ENCODE assay signal across 14 mouse cellular contexts in genomic region chr11:58958536-58958935, GRCm38 (mm10). TPM values are rescaled to one million over a fixed set of nuclear protein-coding genes. Genes with fewer than 3 reads are reported as not detected.
DNase-seq lines count a peak whose midpoint lies in the region; ATAC-seq lines count a peak whose summit lies in the region.
"Had no signal": no experiment of that assay in that cellular context is flagged by ENCODE, and none has a peak within 500 bp of the region (broad histone marks: within the 10 kb centered on the region; RNA-seq: fewer than 3 reads in every experiment).

No protein-coding gene starts in this region.

- H3K27ac ChIP-seq in forebrain, embryonic 12.5 days: no peak overlapping the region
- no peak overlapping the region for H3K27ac ChIP-seq in forebrain, embryonic 11.5 days (ENCODE audit: low read depth, low read length)
- H3K27ac ChIP-seq in liver, embryonic 16.5 days (ENCODE audit: low read length): peak overlapping the region; percentile 72
- no peak overlapping the region for H3K27ac ChIP-seq in neural tube, embryonic 13.5 days (replicated peaks)

- WGBS in forebrain, embryonic 12.5 days: 85% methylated on average over 6 of the region's 6 CpGs
- 85% methylated on average over 6 of the region's 6 CpGs for WGBS in forebrain, embryonic 11.5 days
- WGBS in liver, embryonic 16.5 days (ENCODE audit: insufficient replicate concordance): 80% methylated on average over 6 of the region's 6 CpGs
- 81% methylated on average over 6 of the region's 6 CpGs for WGBS in neural tube, embryonic 13.5 days

- H3K4me2 ChIP-seq in forebrain, embryonic 12.5 days: 0 out of 2 replicates have a peak overlapping the region, but pooled peaks have one; percentile 19
- no peak overlapping the region for H3K4me2 ChIP-seq in forebrain, embryonic 11.5 days (ENCODE audit: low read depth, low read length, severe bottlenecking)
- H3K4me2 ChIP-seq in liver, embryonic 16.5 days (ENCODE audit: low read depth, low read length): peak overlapping the region; percentile 91
- H3K4me2 ChIP-seq in neural tube, embryonic 13.5 days: peak overlapping the region; percentile 87

- peaks cover 6% of the 10 kb centered on the region for H3K9me3 ChIP-seq in forebrain, embryonic 12.5 days
- no peaks in the 10 kb centered on the region for H3K9me3 ChIP-seq in forebrain, embryonic 11.5 days (ENCODE audit: control insufficient read depth, low read length)
- peaks cover 13% of the 10 kb centered on the region for H3K9me3 ChIP-seq in megakaryocyte, embryonic 14.5 days
- peaks cover 3% of the 10 kb centered on the region; the same call in 1 of the 2 replicates for H3K9me3 ChIP-seq in liver, embryonic 16.5 days (replicated peaks; ENCODE audit: control insufficient read depth, low read length)
- H3K9me3 ChIP-seq in neural tube, embryonic 13.5 days: no peaks in the 10 kb centered on the region

- ATAC-seq in forebrain, embryonic 12.5 days (ENCODE audit: low FRiP score): no peak
- no peak for ATAC-seq in forebrain, embryonic 11.5 days (replicated peaks; ENCODE audit: low FRiP score)
- ATAC-seq in megakaryocyte, adult 5-6 weeks (ENCODE audit: poor library complexity, severe bottlenecking): no peak
- ATAC-seq in liver, embryonic 16.5 days (ENCODE audit: low read depth): no peak
- ATAC-seq in neural tube, embryonic 13.5 days (ENCODE audit: low read depth): no peak
- ATAC-seq: lung, postnatal 0 days had no signal

- no peak for DNase-seq in forebrain, embryonic 11.5 days (ENCODE audit: low spot score)
- no peak for DNase-seq in MN1 (ENCODE audit: low spot score)
- DNase-seq in right cerebral cortex, adult 2 months (ENCODE audit: low spot score in 2 of 2): no peak
- DNase-seq: kidney, postnatal 4 days; left cerebral cortex, postnatal 4 days; right cerebral cortex, postnatal 25 days had no signal

- peaks cover 39% of the 10 kb centered on the region for H3K4me1 ChIP-seq in forebrain, embryonic 12.5 days
- peaks cover 10% of the 10 kb centered on the region; the same call in 1 of the 2 replicates for H3K4me1 ChIP-seq in forebrain, embryonic 11.5 days (replicated peaks; ENCODE audit: control insufficient read depth, insufficient read depth, low read length)
- peaks cover 57% of the 10 kb centered on the region for H3K4me1 ChIP-seq in megakaryocyte, embryonic 14.5 days
- peaks cover 34% of the 10 kb centered on the region for H3K4me1 ChIP-seq in liver, embryonic 16.5 days (ENCODE audit: control insufficient read depth, low read depth, low read length)
- peaks cover 42% of the 10 kb centered on the region for H3K4me1 ChIP-seq in neural tube, embryonic 13.5 days (replicated peaks)

- peaks cover 9% of the 10 kb centered on the region for H3K36me3 ChIP-seq in forebrain, embryonic 12.5 days (replicated peaks)
- no peaks in the 10 kb centered on the region; the same call in 1 of the 2 replicates for H3K36me3 ChIP-seq in forebrain, embryonic 11.5 days (ENCODE audit: control insufficient read depth, insufficient read depth, low read length)
- H3K36me3 ChIP-seq in megakaryocyte, embryonic 14.5 days (replicated peaks; ENCODE audit: low read length): peaks cover 30% of the 10 kb centered on the region
- peaks cover 12% of the 10 kb centered on the region for H3K36me3 ChIP-seq in liver, embryonic 16.5 days (ENCODE audit: control insufficient read depth, insufficient read depth)
- 0 out of 2 replicates have a peak, but pooled peaks cover 15% of the 10 kb centered on the region for H3K36me3 ChIP-seq in neural tube, embryonic 13.5 days

- no peak overlapping the region for H3K9ac ChIP-seq in forebrain, embryonic 12.5 days
- H3K9ac ChIP-seq in forebrain, embryonic 11.5 days (ENCODE audit: low read length): no peak overlapping the region
- peak overlapping the region; percentile 75 for H3K9ac ChIP-seq in liver, embryonic 16.5 days (ENCODE audit: low read depth, low read length)
- H3K9ac ChIP-seq in neural tube, embryonic 13.5 days: peak overlapping the region; percentile 95; the same call in 1 of the 2 replicates

- H3K4me3 ChIP-seq in forebrain, embryonic 12.5 days (replicated peaks): no peak overlapping the region
- no peak overlapping the region for H3K4me3 ChIP-seq in forebrain, embryonic 11.5 days (ENCODE audit: low read depth, low read length)
- peak overlapping the region; percentile 20 for H3K4me3 ChIP-seq in megakaryocyte, embryonic 14.5 days (replicated peaks)
- H3K4me3 ChIP-seq in liver, embryonic 16.5 days (ENCODE audit: low read depth, low read length): peak overlapping the region; percentile 71
- no peak overlapping the region for H3K4me3 ChIP-seq in neural tube, embryonic 13.5 days

- peaks cover 9% of the 10 kb centered on the region; the same call in 1 of the 2 replicates for H3K27me3 ChIP-seq in forebrain, embryonic 12.5 days
- peaks cover 4% of the 10 kb centered on the region; the same call in 1 of the 2 replicates for H3K27me3 ChIP-seq in forebrain, embryonic 11.5 days (ENCODE audit: control insufficient read depth, insufficient read depth, low read length)
- H3K27me3 ChIP-seq in megakaryocyte, embryonic 14.5 days (replicated peaks): peaks cover 23% of the 10 kb centered on the region
- peaks cover 15% of the 10 kb centered on the region for H3K27me3 ChIP-seq in liver, embryonic 16.5 days (ENCODE audit: control insufficient read depth, insufficient read depth, low read depth, low read length)
- peaks cover 16% of the 10 kb centered on the region for H3K27me3 ChIP-seq in neural tube, embryonic 13.5 days

RNA-seq across cellular contexts. Expression of gene Hist3h2a, which starts 4.1 kb away (rescaled TPM):
- polyA plus RNA-seq in forebrain, embryonic 12.5 days (2016; fragmentation: Nextera tagmentation; extraction: Ambion mirVana): 91.9 and 92.9 TPM in 2 replicates
- polyA plus RNA-seq in forebrain, embryonic 11.5 days (2014; fragmentation: Nextera tagmentation; extraction: Ambion mirVana): 52.9 and 54.1 TPM in 2 replicates
- 16.9 TPM in 1 of 2 replicates, not detected in the other for polyA plus RNA-seq in megakaryocyte, embryonic 14.5 days (2012; ENCODE audit: insufficient read depth, low replicate concordance)
- 20.6 and 24.9 TPM in 2 replicates for total RNA-seq in megakaryocyte, adult 5-6 weeks (2015)
- 267 and 273 TPM in 2 replicates for total RNA-seq in megakaryocyte, adult 5-6 weeks (2017)
- 21.2 and 24.4 TPM in 2 replicates for polyA plus RNA-seq in liver, embryonic 16.5 days (2015; fragmentation: Nextera tagmentation; extraction: Ambion mirVana)
- 124 and 126 TPM in 2 replicates for polyA plus RNA-seq in neural tube, embryonic 13.5 days (2015; fragmentation: Nextera tagmentation; extraction: Ambion mirVana)

RNA-seq across cellular contexts. Expression of gene Trim17, which starts 4.1 kb away (rescaled TPM):
- polyA plus RNA-seq in forebrain, embryonic 12.5 days (2016; fragmentation: Nextera tagmentation; extraction: Ambion mirVana): 0.89 and 1.0 TPM in 2 replicates
- polyA plus RNA-seq in forebrain, embryonic 11.5 days (2014; fragmentation: Nextera tagmentation; extraction: Ambion mirVana): 0.21 and 0.75 TPM in 2 replicates
- 11.3 and 13.8 TPM in 2 replicates for polyA plus RNA-seq in megakaryocyte, embryonic 14.5 days (2012; ENCODE audit: insufficient read depth, low replicate concordance)
- total RNA-seq in megakaryocyte, adult 5-6 weeks (2015): not detected in 2 replicates
- 0.07 TPM in 1 of 2 replicates, not detected in the other for total RNA-seq in megakaryocyte, adult 5-6 weeks (2017)
- polyA plus RNA-seq in liver, embryonic 16.5 days (2015; fragmentation: Nextera tagmentation; extraction: Ambion mirVana): 0.15 and 0.19 TPM in 2 replicates
- polyA plus RNA-seq in neural tube, embryonic 13.5 days (2015; fragmentation: Nextera tagmentation; extraction: Ambion mirVana): 0.90 and 1.3 TPM in 2 replicates
- total RNA-seq: granulocyte monocyte progenitor cell, adult 5-6 weeks had no signal

RNA-seq across cellular contexts. Expression of gene Hist3h2ba, which starts 9.8 kb away (rescaled TPM):
- polyA plus RNA-seq in forebrain, embryonic 12.5 days (2016; fragmentation: Nextera tagmentation; extraction: Ambion mirVana): 185 and 187 TPM in 2 replicates
- 84.9 and 93.6 TPM in 2 replicates for polyA plus RNA-seq in forebrain, embryonic 11.5 days (2014; fragmentation: Nextera tagmentation; extraction: Ambion mirVana)
- 5.3 and 6.7 TPM in 2 replicates for polyA plus RNA-seq in megakaryocyte, embryonic 14.5 days (2012; ENCODE audit: insufficient read depth, low replicate concordance)
- 4.6 and 6.9 TPM in 2 replicates for total RNA-seq in megakaryocyte, adult 5-6 weeks (2015)
- total RNA-seq in megakaryocyte, adult 5-6 weeks (2017): 5.4 and 10.9 TPM in 2 replicates
- 17.9 and 22.4 TPM in 2 replicates for polyA plus RNA-seq in liver, embryonic 16.5 days (2015; fragmentation: Nextera tagmentation; extraction: Ambion mirVana)
- 278 and 296 TPM in 2 replicates for polyA plus RNA-seq in neural tube, embryonic 13.5 days (2015; fragmentation: Nextera tagmentation; extraction: Ambion mirVana)
- polyA plus RNA-seq: G1E had no signal

RNA-seq across cellular contexts. Expression of gene Trim11, which starts 19.4 kb away (rescaled TPM):
- polyA plus RNA-seq in forebrain, embryonic 12.5 days (2016; fragmentation: Nextera tagmentation; extraction: Ambion mirVana): 19.2 and 20.9 TPM in 2 replicates
- polyA plus RNA-seq in forebrain, embryonic 11.5 days (2014; fragmentation: Nextera tagmentation; extraction: Ambion mirVana): 17.3 and 20.5 TPM in 2 replicates
- 12.8 and 20.1 TPM in 2 replicates for polyA plus RNA-seq in megakaryocyte, embryonic 14.5 days (2012; ENCODE audit: insufficient read depth, low replicate concordance)
- 22.2 and 26.7 TPM in 2 replicates for total RNA-seq in megakaryocyte, adult 5-6 weeks (2015)
- 30.0 and 33.2 TPM in 2 replicates for total RNA-seq in megakaryocyte, adult 5-6 weeks (2017)
- polyA plus RNA-seq in liver, embryonic 16.5 days (2015; fragmentation: Nextera tagmentation; extraction: Ambion mirVana): 8.2 and 8.7 TPM in 2 replicates
- 19.7 and 20.2 TPM in 2 replicates for polyA plus RNA-seq in neural tube, embryonic 13.5 days (2015; fragmentation: Nextera tagmentation; extraction: Ambion mirVana)

RNA-seq across cellular contexts. Expression of gene Rnf187, which starts 19.8 kb away (rescaled TPM):
- 403 and 431 TPM in 2 replicates for polyA plus RNA-seq in forebrain, embryonic 12.5 days (2016; fragmentation: Nextera tagmentation; extraction: Ambion mirVana)
- polyA plus RNA-seq in forebrain, embryonic 11.5 days (2014; fragmentation: Nextera tagmentation; extraction: Ambion mirVana): 386 and 426 TPM in 2 replicates
- polyA plus RNA-seq in megakaryocyte, embryonic 14.5 days (2012; ENCODE audit: insufficient read depth, low replicate concordance): 271 and 450 TPM in 2 replicates
- total RNA-seq in megakaryocyte, adult 5-6 weeks (2015): 42.6 and 42.9 TPM in 2 replicates
- total RNA-seq in megakaryocyte, adult 5-6 weeks (2017): 49.7 and 61.7 TPM in 2 replicates
- polyA plus RNA-seq in liver, embryonic 16.5 days (2015; fragmentation: Nextera tagmentation; extraction: Ambion mirVana): 74.5 and 81.7 TPM in 2 replicates
- polyA plus RNA-seq in neural tube, embryonic 13.5 days (2015; fragmentation: Nextera tagmentation; extraction: Ambion mirVana): 576 and 601 TPM in 2 replicates

Comparison
In these comparisons a context has a peak if more than half of its experiments do, and no peak if none do; other contexts are left out.
1. H3K4me3 ChIP-seq: peak in megakaryocyte, embryonic 14.5 days (single experiment) and liver, embryonic 16.5 days (single experiment); none in forebrain, embryonic 12.5 days (single experiment), forebrain, embryonic 11.5 days (single experiment) and neural tube, embryonic 13.5 days (single experiment).
2. H3K9ac ChIP-seq: peak in liver, embryonic 16.5 days (single experiment) and neural tube, embryonic 13.5 days (single experiment); none in forebrain, embryonic 12.5 days (single experiment) and forebrain, embryonic 11.5 days (single experiment).